Mouse (Mus musculus): ENCODE results near the gene Gpx4. TPM values are rescaled to one million over a fixed set of nuclear protein-coding genes. Genes with fewer than 3 reads are reported as not detected.

The Gpx4 gene
- polyA plus RNA-seq, 1 experiment, result 964 TPM

DNA sequence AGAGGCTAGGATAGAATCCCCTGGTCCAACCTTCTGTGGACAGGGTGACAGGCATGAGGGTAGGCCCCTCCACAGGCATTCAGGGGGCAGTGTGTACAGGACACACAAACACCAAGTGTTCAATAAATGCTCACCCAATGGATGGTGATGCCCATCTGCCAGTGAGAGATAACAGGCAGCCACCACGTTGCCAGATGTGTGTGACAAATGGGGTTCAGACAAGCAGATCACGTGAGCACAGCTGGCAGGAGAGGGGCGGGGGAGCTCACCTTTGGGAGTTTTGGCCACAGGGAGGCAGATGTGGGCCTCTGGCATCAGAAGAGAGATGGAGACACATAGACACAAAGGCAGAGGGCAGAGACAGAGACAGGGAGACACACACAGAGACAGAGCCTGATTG, 34.1 kb downstream of the Gpx4 start:
- Histone ChIP-seq H3K27me3 (ENCODE audit: control insufficient read depth, insufficient read depth, low read length) (no peaks in the 10 kb centered on the region), H3K4me1 (ENCODE audit: control insufficient read depth, insufficient read depth, low read length) (peaks cover 12% of the 10 kb centered on the region), H3K27ac (ENCODE audit: insufficient read depth, low read length) (no peak overlapping the region), H3K4me3 (replicated peaks; ENCODE audit: insufficient read depth, low read depth, low read length) (no peak overlapping the region)
- no peak for DNase-seq
- TF ChIP-seq CTCF (IDR thresholded peaks at IDR 0.05; ENCODE audit: borderline replicate concordance, insufficient read depth, low read depth, low read length) (no peak), POLR2A (IDR thresholded peaks at IDR 0.05; ENCODE audit: borderline replicate concordance, insufficient read depth, low read length) (no peak)
- WGBS, result 86% methylated on average over 3 of the region's 3 CpGs

GRCm38 (mm10) chr10:80084817-80085487, 38.0 kb downstream of the Gpx4 start:
- DNase-seq, result peak; percentile 55 to 60
- H3K27ac ChIP-seq (ENCODE audit: insufficient read depth, low read length), result no peak overlapping the region
- 21% methylated on average over 9 of the region's 9 CpGs for WGBS

DNA sequence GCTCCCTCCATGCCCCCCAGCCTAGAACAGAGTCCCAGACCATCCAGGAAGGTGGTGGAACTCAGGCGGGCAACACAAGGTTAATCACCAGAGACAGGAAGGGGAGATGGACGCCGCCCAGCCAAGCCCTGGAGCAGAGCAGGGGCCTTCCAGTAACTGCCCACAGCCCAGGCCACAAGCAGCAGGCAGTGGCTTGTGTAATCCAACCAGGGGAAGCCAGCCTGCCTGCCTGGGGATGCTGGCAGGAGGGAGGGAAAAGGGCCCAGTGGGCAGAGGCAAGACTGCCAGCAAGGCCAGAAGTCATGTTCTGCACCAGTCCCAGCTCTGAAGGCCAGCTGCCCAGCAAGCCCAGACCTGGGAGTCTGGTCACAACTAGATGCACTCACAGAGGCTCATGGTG, 39.9 kb downstream of the Gpx4 start:
- peaks cover 26% of the 10 kb centered on the region for H3K4me1 ChIP-seq (ENCODE audit: control insufficient read depth, insufficient read depth, low read length)
- no peak overlapping the region for H3K27ac ChIP-seq (ENCODE audit: insufficient read depth, low read length)
- DNase-seq, result peak in 1 of 2 experiments; percentile 47
- 27% methylated on average over 3 of the region's 3 CpGs for WGBS
- TF ChIP-seq POLR2A (IDR thresholded peaks at IDR 0.05; ENCODE audit: borderline replicate concordance, insufficient read depth, low read length), result no peak
- TF ChIP-seq CTCF (IDR thresholded peaks at IDR 0.05; ENCODE audit: borderline replicate concordance, insufficient read depth, low read depth, low read length), result no peak
- H3K4me3 ChIP-seq (replicated peaks; ENCODE audit: insufficient read depth, low read depth, low read length), result no peak overlapping the region
- H3K27me3 ChIP-seq (ENCODE audit: control insufficient read depth, insufficient read depth, low read length), result no peaks in the 10 kb centered on the region

More at GRCm38 (mm10) chr10:80084817-80085487, 38.0 kb downstream of the Gpx4 start:
- peaks cover 26% of the 10 kb centered on the region for H3K4me1 ChIP-seq (ENCODE audit: control insufficient read depth, insufficient read depth, low read length)
- H3K27me3 ChIP-seq (ENCODE audit: control insufficient read depth, insufficient read depth, low read length), result no peaks in the 10 kb centered on the region
- TF ChIP-seq POLR2A (IDR thresholded peaks at IDR 0.05; ENCODE audit: borderline replicate concordance, insufficient read depth, low read length) (no peak), CTCF (IDR thresholded peaks at IDR 0.05; ENCODE audit: borderline replicate concordance, insufficient read depth, low read depth, low read length) (no peak)
- H3K4me3 ChIP-seq (replicated peaks; ENCODE audit: insufficient read depth, low read depth, low read length), result no peak overlapping the region

- Histone ChIP-seq H3K4me3 (replicated peaks; ENCODE audit: insufficient read depth, low read depth, low read length) (no peak overlapping the region), H3K27me3 (ENCODE audit: control insufficient read depth, insufficient read depth, low read length) (no peaks in the 10 kb centered on the region), H3K4me1 (ENCODE audit: control insufficient read depth, insufficient read depth, low read length) (peaks cover 26% of the 10 kb centered on the region), H3K27ac (ENCODE audit: insufficient read depth, low read length) (no peak overlapping the region)
- DNase-seq, result no peak
- WGBS, result 95% methylated on average over 8 of the region's 8 CpGs
- no peak for TF ChIP-seq POLR2A (IDR thresholded peaks at IDR 0.05; ENCODE audit: borderline replicate concordance, insufficient read depth, low read length)
- TF ChIP-seq CTCF (IDR thresholded peaks at IDR 0.05; ENCODE audit: borderline replicate concordance, insufficient read depth, low read depth, low read length), result no peak
Observed at GRCm38 (mm10) chr10:80087483-80087882, 40.5 kb downstream of the Gpx4 start.

GRCm38 (mm10) chr10:80089146-80089545, 42.2 kb downstream of the Gpx4 start:
- Histone ChIP-seq H3K27ac (ENCODE audit: insufficient read depth, low read length) (no peak overlapping the region), H3K4me1 (ENCODE audit: control insufficient read depth, insufficient read depth, low read length) (peaks cover 29% of the 10 kb centered on the region), H3K27me3 (ENCODE audit: control insufficient read depth, insufficient read depth, low read length) (no peaks in the 10 kb centered on the region), H3K4me3 (replicated peaks; ENCODE audit: insufficient read depth, low read depth, low read length) (no peak overlapping the region)
- WGBS, result 48% methylated on average over 4 of the region's 4 CpGs
- DNase-seq, result no peak
- TF ChIP-seq POLR2A (IDR thresholded peaks at IDR 0.05; ENCODE audit: borderline replicate concordance, insufficient read depth, low read length) (no peak), CTCF (IDR thresholded peaks at IDR 0.05; ENCODE audit: borderline replicate concordance, insufficient read depth, low read depth, low read length) (0 out of 2 replicates have a peak, but pooled peaks have one; percentile 19)

DNA sequence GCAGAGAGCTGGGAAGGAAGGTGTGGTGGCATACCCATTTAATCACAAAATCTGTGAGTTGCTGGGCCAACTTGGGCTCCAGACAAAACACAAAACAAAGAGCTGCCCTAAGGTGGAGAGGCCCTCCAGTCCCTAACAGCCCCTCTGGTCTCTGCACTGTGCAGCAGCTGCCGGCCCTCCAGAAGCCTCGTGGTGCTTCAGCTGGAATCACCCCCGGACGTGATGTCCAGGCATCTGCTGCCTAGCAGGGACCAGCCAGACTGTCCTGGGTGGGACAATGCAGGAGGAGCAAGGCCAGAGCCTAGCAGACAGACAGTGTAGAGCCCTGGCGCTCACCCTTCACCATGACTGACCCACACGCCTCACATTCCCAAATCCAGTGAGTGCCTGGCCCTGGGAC, 44.6 kb downstream of the Gpx4 start:
- H3K4me3 ChIP-seq (replicated peaks; ENCODE audit: insufficient read depth, low read depth, low read length), result no peak overlapping the region
- H3K27me3 ChIP-seq (ENCODE audit: control insufficient read depth, insufficient read depth, low read length), result no peaks in the 10 kb centered on the region
- no peak for DNase-seq
- 41% methylated on average over 6 of the region's 6 CpGs for WGBS
- peaks cover 21% of the 10 kb centered on the region for H3K4me1 ChIP-seq (ENCODE audit: control insufficient read depth, insufficient read depth, low read length)
- TF ChIP-seq CTCF (IDR thresholded peaks at IDR 0.05; ENCODE audit: borderline replicate concordance, insufficient read depth, low read depth, low read length) (no peak), POLR2A (IDR thresholded peaks at IDR 0.05; ENCODE audit: borderline replicate concordance, insufficient read depth, low read length) (no peak)
- H3K27ac ChIP-seq (ENCODE audit: insufficient read depth, low read length), result no peak overlapping the region

DNA sequence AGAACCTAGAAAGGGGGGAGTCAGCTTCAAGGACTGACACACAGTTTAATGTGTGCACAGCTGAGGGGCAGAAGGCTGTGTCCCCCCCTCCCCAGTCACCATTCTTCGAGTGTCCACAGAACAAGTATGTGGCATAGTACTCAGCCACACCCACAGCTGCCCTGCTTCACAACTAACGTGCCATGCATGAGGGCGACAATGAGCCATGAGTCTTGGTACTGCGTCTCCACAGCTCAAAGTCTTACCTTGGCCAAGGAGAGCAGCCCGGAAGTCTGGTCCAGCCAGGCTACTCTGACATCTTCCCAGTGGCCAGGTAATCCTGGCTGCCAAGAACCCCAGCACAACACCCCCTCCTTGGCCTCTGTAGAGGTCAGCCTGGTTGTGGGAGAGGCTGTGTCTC, 45.7 kb downstream of the Gpx4 start:
- 72% methylated on average over 5 of the region's 5 CpGs for WGBS
- Histone ChIP-seq H3K27ac (ENCODE audit: insufficient read depth, low read length) (no peak overlapping the region), H3K4me3 (replicated peaks; ENCODE audit: insufficient read depth, low read depth, low read length) (no peak overlapping the region), H3K4me1 (ENCODE audit: control insufficient read depth, insufficient read depth, low read length) (peaks cover 12% of the 10 kb centered on the region), H3K27me3 (ENCODE audit: control insufficient read depth, insufficient read depth, low read length) (no peaks in the 10 kb centered on the region)
- no peak for TF ChIP-seq CTCF (IDR thresholded peaks at IDR 0.05; ENCODE audit: borderline replicate concordance, insufficient read depth, low read depth, low read length)
- DNase-seq, result no peak

- Histone ChIP-seq H3K27ac (ENCODE audit: insufficient read depth, low read length) (no peak overlapping the region), H3K27me3 (ENCODE audit: control insufficient read depth, insufficient read depth, low read length) (no peaks in the 10 kb centered on the region), H3K4me1 (ENCODE audit: control insufficient read depth, insufficient read depth, low read length) (peaks cover 10% of the 10 kb centered on the region), H3K4me3 (replicated peaks; ENCODE audit: insufficient read depth, low read depth, low read length) (no peak overlapping the region)
- no peak for TF ChIP-seq CTCF (IDR thresholded peaks at IDR 0.05; ENCODE audit: borderline replicate concordance, insufficient read depth, low read depth, low read length)
- no peak for TF ChIP-seq POLR2A (IDR thresholded peaks at IDR 0.05; ENCODE audit: borderline replicate concordance, insufficient read depth, low read length)
- DNase-seq, result no peak
- 91% methylated on average over 6 of the region's 6 CpGs for WGBS
Observed at GRCm38 (mm10) chr10:80094085-80094484, 47.1 kb downstream of the Gpx4 start.

Measured in cerebellum, adult 2 months (tissue).